Mouse (Mus musculus): ENCODE measurements at regions not wholly inside any gene's neighbourhood (a gene's known extent, or its start where the extent isn't known, plus 50 kb on each side); places are given as distances from the start of the nearest gene placed in this dataset.

GRCm38 (mm10) chr2:159307001-159307400, 512.4 kb downstream of the Dhx35 start:
- TF ChIP-seq CTCF (IDR thresholded peaks at IDR 0.05; ENCODE audit: borderline replicate concordance, insufficient read depth, low read depth, low read length) (no peak), POLR2A (IDR thresholded peaks at IDR 0.05; ENCODE audit: borderline replicate concordance, insufficient read depth, low read length) (no peak)
